Mouse (Mus musculus): Measurements from ENCODE around the gene Gjb5. TPM values are rescaled to one million over a fixed set of nuclear protein-coding genes. Genes with fewer than 3 reads are reported as not detected.

The Gjb5 gene
- not detected for polyA plus RNA-seq (2017; shearing (Covaris generic))

DNA sequence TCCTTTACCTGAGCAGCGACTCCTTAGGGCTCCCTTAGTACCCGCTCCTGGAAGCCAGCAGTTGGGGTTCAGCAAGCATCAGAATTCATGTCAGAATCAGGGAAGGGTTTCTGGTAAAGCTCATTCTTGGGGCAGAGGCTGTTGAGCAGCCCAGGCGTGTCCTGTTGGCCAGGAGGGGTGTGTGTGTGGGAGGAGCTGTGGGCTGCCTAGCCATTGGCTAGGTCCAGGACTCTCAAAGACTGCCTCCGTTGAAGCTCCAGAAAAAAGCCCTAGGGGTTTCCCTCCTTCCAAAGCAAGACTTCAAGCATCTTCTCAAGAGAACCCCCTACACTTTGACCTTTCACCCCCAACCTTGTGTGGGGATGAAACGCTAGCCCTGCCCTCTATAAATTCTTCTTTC is at the start of gene Gjb5:
Gene Gjb5 (minus strand): TSS at position 164 of the 400 bp plus-strand sequence.

DNA sequence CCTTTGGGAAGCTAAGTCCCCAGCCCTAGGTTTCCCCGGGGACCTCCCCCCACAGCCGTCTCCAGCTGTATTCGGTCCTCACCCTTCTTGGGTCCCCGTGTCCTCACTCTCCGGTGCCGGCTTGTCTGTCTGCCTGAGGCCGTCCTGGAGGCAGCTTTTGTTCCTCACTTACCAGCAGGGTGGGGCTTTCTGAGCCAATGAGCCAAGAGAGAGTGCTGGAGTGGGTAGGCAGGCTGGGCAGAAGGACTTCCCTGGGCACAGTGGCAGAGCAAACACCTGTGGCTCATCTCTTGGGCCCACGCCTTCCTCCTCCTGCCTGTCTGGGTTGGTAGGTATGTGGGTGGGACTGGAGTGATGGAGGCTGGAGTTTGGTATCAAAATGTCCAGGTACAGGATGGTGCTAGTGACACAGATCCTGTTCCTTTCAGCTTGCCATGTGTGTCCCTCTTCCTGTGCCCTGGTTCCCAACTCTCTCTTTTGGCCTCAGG is 4.0 kb downstream of the Gjb5 start, which contains the start of gene Gjb4:
Gene Gjb4 (minus strand): TSS at position 131 of the 488 bp plus-strand sequence.

DNA sequence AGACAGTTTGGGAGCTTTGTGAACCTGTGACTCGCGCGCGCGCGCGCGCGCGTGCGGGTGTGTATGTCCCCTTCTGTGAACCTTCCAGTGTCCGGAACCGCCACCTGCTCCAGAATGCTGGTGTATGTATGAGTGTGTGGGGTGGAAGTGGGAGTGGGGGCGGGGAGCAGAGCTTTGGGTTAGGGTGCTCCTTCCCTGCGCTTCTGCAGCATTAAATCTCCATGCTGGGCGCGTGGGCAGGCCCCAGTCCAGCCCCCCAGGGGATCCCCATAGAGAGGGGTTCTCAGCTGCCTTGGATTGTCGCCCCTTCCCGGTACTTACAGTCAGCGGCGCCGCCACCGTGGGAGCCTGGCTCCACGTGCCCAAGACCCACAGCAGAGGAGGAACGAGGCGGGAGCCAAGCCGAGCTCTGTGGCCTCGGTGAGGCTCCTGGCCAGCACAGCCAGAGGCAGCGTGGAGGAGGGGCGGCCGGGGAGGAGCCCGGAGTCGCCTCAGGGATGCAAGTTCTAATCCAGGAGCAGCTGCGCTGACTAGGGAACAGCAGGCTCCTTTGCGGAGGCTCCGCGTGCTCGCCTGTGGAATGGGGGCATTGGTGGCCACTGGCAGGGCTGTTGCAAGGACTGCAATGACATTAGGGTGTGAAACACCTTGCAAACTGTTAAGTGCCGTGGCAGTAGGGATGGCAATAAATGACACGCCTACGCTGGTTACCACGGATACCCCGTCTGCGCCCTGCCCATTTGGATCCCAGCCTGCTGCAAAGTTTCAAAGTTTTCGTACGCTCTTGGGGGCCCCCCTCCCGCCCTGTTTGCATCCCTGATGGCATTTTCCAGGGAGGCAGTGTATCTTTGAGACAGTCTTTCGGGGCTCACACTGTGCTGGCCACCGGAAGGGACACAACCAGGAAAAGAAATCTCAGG is 27.5 kb downstream of the Gjb5 start, which contains the start of gene Gjb3:
Gene Gjb3 (minus strand): TSS at position 664 of the 920 bp plus-strand sequence.

DNA sequence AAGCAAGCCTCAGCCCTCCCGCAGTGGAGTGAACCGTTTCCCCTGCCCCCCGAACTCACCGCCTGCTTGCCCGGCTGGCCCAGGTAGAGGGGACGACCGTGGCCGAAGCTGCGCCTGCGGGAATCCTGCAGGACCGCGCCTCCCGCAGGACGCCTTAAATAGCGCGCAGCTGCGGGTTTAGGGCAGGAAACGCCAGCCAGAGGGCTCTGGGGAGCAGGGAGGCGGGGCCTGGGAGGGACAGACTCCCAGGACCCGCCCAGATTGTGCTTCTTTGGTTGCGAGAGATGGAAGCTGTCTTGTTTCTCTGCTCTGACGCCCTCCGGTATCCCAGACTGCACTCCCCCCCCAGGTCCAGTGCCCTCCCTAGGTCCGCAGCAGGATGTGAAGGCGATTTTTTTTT is 44.1 kb downstream of the Gjb5 start, which contains the start of gene Gja4:
Gene Gja4 (minus strand): TSS at position 179 of the 400 bp plus-strand sequence.

Other genes with a start within 250 kb of the Gjb5 start
- 10 to 100 TPM; 11.8 to 19.7 TPM for gene Tmem35b, start 234.5 kb downstream of the Gjb5 start, polyA plus RNA-seq (2017; shearing (Covaris generic))
- under 1 TPM in 1 of 2 experiments, not detected in 1; 0.12 TPM for gene Dlgap3, start 189.0 kb downstream of the Gjb5 start, polyA plus RNA-seq (2017; shearing (Covaris generic))
- 10 to 100 TPM; 32.5 to 48.5 TPM for gene Smim12, start 114.4 kb downstream of the Gjb5 start, polyA plus RNA-seq (2017; shearing (Covaris generic))
- gene Gja4, start 44.1 kb downstream of the Gjb5 start, polyA plus RNA-seq (2017; shearing (Covaris generic)): under 1 TPM in 1 of 2 experiments, not detected in 1; 0.21 TPM
- gene Gjb3, start 27.3 kb downstream of the Gjb5 start, polyA plus RNA-seq (2017; shearing (Covaris generic)): under 1 TPM in 1 of 2 experiments, not detected in 1; 0.18 TPM
- not detected for gene Gjb4, start 4.1 kb downstream of the Gjb5 start, polyA plus RNA-seq (2017; shearing (Covaris generic))

All from activated CD4-positive, CD25-positive, alpha-beta regulatory T cell (primary cell).